Mouse (Mus musculus) E14TG2a.4 (cell line): ENCODE results near the gene Akt1.
A peak's percentile ranks its signal among the peaks of the same experiment; 100 is the strongest.

ENCODE experiments used
- H3K27me3 ChIP-seq: 2 replicates; pipeline ENCODE4 v1.6.1; 2014; ENCODE audit warnings: low read length, control low read depth; ENCODE audit not compliant: insufficient read depth
- H3K36me3 ChIP-seq: 2 replicates; pipeline ENCODE4 v1.6.1; 2014; ENCODE audit warnings: low read length, control low read depth; ENCODE audit not compliant: insufficient read depth
- H3K4me1 ChIP-seq: replicated peaks from 2 replicates; pipeline ENCODE4 v1.6.1; 2014; ENCODE audit warnings: low read depth, low read length, control low read depth
- H3K4me3 ChIP-seq: replicated peaks from 2 replicates; pipeline ENCODE4 v1.5.1; 2014; ENCODE audit warnings: mild to moderate bottlenecking, low read length
- H3K9me3 ChIP-seq: 2 replicates; pipeline ENCODE4 v1.6.1; 2014; ENCODE audit warnings: low read length, control low read depth
- CTCF ChIP-seq: conservative IDR thresholded peaks from 2 replicates; pipeline ENCODE4 v1.5.1; 2014; ENCODE audit warnings: low read length
- NANOG ChIP-seq: IDR thresholded peaks from 2 replicates; pipeline ENCODE4 v1.6.1; 2014; ENCODE audit warnings: borderline replicate concordance, low read length, mixed read lengths
- POU5F1 ChIP-seq: IDR thresholded peaks from 2 replicates; pipeline ENCODE4 v1.6.1; 2014; ENCODE audit warnings: low read length, borderline replicate concordance

The Akt1 gene

DNA sequence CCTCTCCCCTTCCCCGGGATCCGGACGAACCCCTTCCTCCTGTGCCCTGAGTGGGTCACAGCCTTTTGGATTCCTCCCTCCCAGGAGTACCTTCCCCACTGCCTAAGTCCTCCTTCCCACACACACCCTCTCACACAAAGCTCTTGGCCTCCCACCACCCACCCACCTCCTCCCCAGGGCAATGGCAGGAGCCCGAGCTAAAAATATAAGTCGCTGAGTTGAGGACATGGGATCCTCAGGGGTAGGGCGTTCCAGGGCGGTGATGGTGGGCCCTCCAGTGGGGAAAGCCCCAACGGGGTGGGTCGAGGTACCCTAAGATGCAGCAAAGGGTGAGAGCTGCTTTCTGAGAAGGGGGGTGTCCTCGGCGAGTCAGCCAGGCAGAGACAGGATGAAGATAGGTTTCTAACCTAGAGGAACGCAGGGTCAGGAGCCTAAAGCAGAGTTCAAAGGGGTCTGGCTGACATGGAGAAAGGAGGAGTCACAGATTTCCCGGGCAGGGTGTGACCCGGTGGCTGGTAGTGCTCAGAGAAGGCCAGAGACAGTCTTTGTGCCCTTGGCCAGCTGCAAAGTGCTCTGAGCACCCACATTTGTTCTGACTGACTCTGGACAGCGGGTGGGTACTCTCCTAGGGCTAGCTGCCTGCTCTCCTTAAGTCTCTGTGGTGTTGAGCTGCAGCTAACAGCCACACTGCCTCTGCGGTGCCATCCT lies 54.2 kb downstream of the Akt1 start:
- peaks cover 63% of the 10 kb centered on the region for H3K27me3 ChIP-seq
- H3K36me3 ChIP-seq = no peaks in the 10 kb centered on the region
- H3K9me3 ChIP-seq = no peaks in the 10 kb centered on the region
- peaks cover 42% of the 10 kb centered on the region for H3K4me1 ChIP-seq
- peak overlapping the region; percentile 76 for H3K4me3 ChIP-seq
- TF ChIP-seq CTCF = no peak
- TF ChIP-seq NANOG = no peak
- TF ChIP-seq POU5F1 = no peak

DNA sequence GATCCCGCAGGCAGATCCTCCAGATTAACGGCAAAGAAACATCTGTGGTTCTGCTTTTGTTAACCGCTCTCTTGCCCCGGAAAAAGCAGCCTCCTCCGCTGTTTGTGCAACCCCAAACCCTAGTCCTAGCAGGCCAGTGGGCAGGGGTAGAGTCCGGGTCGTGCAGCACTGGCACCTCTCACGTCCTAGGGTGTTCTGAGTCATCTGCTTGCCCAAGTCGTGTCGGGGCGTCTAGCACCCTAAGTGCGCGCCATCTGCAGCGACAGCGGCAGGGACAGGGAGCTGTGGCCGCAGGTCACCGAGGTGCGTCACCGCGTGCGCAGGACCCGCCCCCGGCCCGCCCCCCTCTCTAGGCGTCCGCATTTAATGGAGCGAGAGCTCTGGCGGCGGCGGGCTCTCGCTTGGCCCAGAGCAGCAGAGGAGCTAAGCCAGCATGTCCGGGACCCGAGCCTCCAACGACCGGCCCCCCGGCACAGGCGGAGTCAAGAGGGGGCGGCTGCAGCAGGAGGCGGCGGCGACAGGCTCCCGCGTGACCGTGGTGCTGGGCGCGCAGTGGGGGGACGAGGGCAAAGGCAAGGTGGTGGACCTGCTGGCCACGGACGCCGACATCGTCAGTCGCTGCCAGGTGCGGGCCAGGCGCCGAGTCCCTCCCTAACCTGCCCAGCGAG lies 54.9 kb downstream of the Akt1 start, which contains the start of gene Adssl1:
TSS of gene Adssl1 (plus strand) at position 360 of the 668 bp plus-strand sequence.
- TF ChIP-seq NANOG = no peak
- no peak for TF ChIP-seq CTCF
- TF ChIP-seq POU5F1 = no peak
- Histone ChIP-seq H3K27me3 (peaks cover 60% of the 10 kb centered on the region), H3K9me3 (no peaks in the 10 kb centered on the region), H3K36me3 (peaks cover 2% of the 10 kb centered on the region; the same call in 1 of the 2 replicates), H3K4me1 (peaks cover 42% of the 10 kb centered on the region), H3K4me3 (peak within 1 kb of the TSS; percentile 76)

GRCm38 (mm10) chr12:112618981-112619685 lies 55.6 kb downstream of the Akt1 start:
- Histone ChIP-seq H3K9me3 (no peaks in the 10 kb centered on the region), H3K36me3 (peaks cover 7% of the 10 kb centered on the region; the same call in 1 of the 2 replicates), H3K4me1 (peaks cover 42% of the 10 kb centered on the region), H3K4me3 (peak overlapping the region; percentile 76), H3K27me3 (peaks cover 58% of the 10 kb centered on the region)
- TF ChIP-seq CTCF = no peak
- TF ChIP-seq POU5F1 = no peak
- TF ChIP-seq NANOG = no peak

DNA sequence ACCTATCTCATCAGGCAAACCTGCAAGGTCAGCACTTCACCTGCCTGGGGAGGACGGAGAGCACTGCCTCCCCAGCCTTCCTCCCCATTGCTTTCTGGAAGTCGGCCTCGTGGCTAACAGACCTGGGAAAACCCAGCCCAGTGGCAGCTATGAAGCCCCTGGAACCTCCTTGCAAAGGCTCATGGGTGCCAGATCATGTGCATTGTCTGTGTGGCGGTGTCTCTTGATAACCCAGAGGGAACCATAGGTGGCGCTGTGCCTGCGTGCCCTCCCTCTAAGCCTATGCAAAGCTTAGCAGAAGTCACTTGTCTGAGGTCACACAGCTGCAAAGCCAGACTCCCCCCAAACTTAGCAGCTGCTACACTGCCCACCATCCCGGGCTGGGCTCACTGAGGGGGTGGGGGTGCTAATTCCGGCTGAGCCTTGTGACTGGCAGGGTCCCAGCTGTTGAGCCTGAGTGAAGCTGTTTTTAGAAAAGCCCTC lies 56.7 kb downstream of the Akt1 start:
- H3K36me3 ChIP-seq = peaks cover 18% of the 10 kb centered on the region
- H3K4me1 ChIP-seq = peaks cover 46% of the 10 kb centered on the region
- H3K9me3 ChIP-seq = no peaks in the 10 kb centered on the region
- peak; percentile 80 for TF ChIP-seq CTCF
- TF ChIP-seq POU5F1 = no peak
- TF ChIP-seq NANOG = no peak
- H3K4me3 ChIP-seq = no peak overlapping the region
- H3K27me3 ChIP-seq = peaks cover 51% of the 10 kb centered on the region

- Histone ChIP-seq H3K9me3 (no peaks in the 10 kb centered on the region), H3K4me1 (peaks cover 50% of the 10 kb centered on the region), H3K27me3 (peaks cover 44% of the 10 kb centered on the region), H3K36me3 (peaks cover 25% of the 10 kb centered on the region), H3K4me3 (no peak overlapping the region)
- TF ChIP-seq CTCF = no peak
- no peak for TF ChIP-seq NANOG
- TF ChIP-seq POU5F1 = no peak
These were observed 57.5 kb downstream of the Akt1 start for GRCm38 (mm10) chr12:112617184-112617583.

DNA sequence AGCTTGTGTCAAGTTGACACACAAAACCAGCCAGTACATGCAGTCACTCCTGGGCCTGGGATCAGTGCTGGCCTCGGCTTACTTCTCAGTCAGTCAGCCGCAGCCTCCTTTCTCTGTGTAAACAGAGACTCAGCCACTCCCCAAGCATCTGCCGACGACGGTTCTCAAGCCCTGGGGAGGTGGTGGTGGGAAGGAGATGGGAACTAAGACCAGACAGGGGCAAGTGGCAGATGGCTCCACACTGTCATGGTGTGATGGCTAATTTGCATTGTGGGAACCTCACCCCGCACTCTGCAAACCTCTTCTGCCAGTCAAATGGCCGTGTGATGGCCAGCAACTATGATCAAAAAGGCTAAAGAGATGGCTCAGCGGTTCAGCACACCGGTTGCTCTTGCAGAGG lies 58.0 kb downstream of the Akt1 start:
- Histone ChIP-seq H3K4me1 (peaks cover 50% of the 10 kb centered on the region), H3K36me3 (peaks cover 30% of the 10 kb centered on the region), H3K9me3 (no peaks in the 10 kb centered on the region), H3K4me3 (no peak overlapping the region), H3K27me3 (peaks cover 39% of the 10 kb centered on the region)
- TF ChIP-seq POU5F1 = no peak
- no peak for TF ChIP-seq NANOG
- no peak for TF ChIP-seq CTCF

DNA sequence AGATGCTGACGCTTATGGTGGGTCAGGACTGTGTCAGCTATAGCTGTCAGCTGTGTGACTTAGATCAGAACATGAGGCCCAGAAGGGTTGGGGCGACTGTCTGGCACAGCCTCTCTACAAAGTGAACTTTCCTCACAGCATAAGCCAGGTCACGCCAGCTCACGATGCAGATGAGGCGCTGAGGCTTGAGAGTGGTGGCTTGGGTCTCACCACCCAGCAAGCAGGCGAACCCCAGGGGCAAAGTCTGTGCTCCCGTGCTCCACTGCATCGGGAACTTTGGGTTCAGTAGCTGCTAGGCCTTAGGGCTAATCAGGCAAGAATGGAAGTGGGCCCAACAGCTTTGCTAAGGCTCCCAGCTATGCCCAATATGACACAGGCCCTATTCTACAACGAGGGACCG lies 65.7 kb downstream of the Akt1 start:
- H3K36me3 ChIP-seq = peaks cover 78% of the 10 kb centered on the region
- no peak for TF ChIP-seq POU5F1
- no peak for TF ChIP-seq NANOG
- TF ChIP-seq CTCF = no peak
- H3K4me3 ChIP-seq = no peak overlapping the region
- no peaks in the 10 kb centered on the region for H3K27me3 ChIP-seq
- H3K9me3 ChIP-seq = no peaks in the 10 kb centered on the region
- H3K4me1 ChIP-seq = peaks cover 20% of the 10 kb centered on the region

GRCm38 (mm10) chr12:112606998-112607397 lies 67.7 kb downstream of the Akt1 start:
- Histone ChIP-seq H3K4me3 (no peak overlapping the region), H3K36me3 (peaks cover 80% of the 10 kb centered on the region), H3K4me1 (peaks cover 7% of the 10 kb centered on the region; the same call in 1 of the 2 replicates), H3K9me3 (no peaks in the 10 kb centered on the region), H3K27me3 (no peaks in the 10 kb centered on the region)
- TF ChIP-seq POU5F1 (no peak), CTCF (no peak), NANOG (no peak)
